Mouse (Mus musculus) midbrain, embryonic 15.5 days (tissue): ENCODE data around the gene Gm3183. TPM values are rescaled to one million over a fixed set of nuclear protein-coding genes. Genes with fewer than 3 reads are reported as not detected.
"Not testable (repeated sequence)": the region's sequence is repeated elsewhere in the genome, so short reads cannot be mapped to it uniquely, and the experiment has no call there.

Experiments
- ATAC-seq: fragments of 200-750 bp; cut with Nextera tagmentation; replicated peaks from 2 replicates; pipeline ENCODE4 v1.8.0; 2017; ENCODE audit warnings: moderate TSS enrichment
- H3K27ac ChIP-seq: fragments of 300-500 bp; sonication (generic); 2 replicates; pipeline ENCODE4 v1.5.1; 2015; ENCODE audit warnings: mild to moderate bottlenecking, inconsistent platforms
- H3K27me3 ChIP-seq: fragments of 300-500 bp; sonication (generic); replicated peaks from 2 replicates; pipeline ENCODE4 v1.6.1; 2015; ENCODE audit warnings: inconsistent platforms
- H3K36me3 ChIP-seq: fragments of 300-500 bp; sonication (generic); replicated peaks from 2 replicates; pipeline ENCODE4 v1.6.1; 2015; ENCODE audit warnings: inconsistent platforms
- H3K4me1 ChIP-seq: fragments of 300-500 bp; sonication (generic); 2 replicates; pipeline ENCODE4 v1.6.1; 2015; ENCODE audit warnings: inconsistent platforms
- H3K4me2 ChIP-seq: fragments of 300-500 bp; sonication (generic); 2 replicates; pipeline ENCODE4 v1.6.1; 2015; ENCODE audit warnings: inconsistent platforms, mild to moderate bottlenecking, moderate library complexity
- H3K4me3 ChIP-seq: fragments of 300-500 bp; sonication (generic); 2 replicates; pipeline ENCODE4 v1.5.1; 2015; ENCODE audit warnings: mild to moderate bottlenecking, inconsistent platforms
- H3K9ac ChIP-seq: fragments of 300-500 bp; sonication (generic); 2 replicates; pipeline ENCODE4 v1.6.1; 2015; ENCODE audit warnings: mild to moderate bottlenecking, inconsistent platforms
- H3K9me3 ChIP-seq: fragments of 300-500 bp; sonication (generic); 2 replicates; pipeline ENCODE4 v1.6.1; 2016; ENCODE audit warnings: inconsistent platforms
- WGBS: fragments of 180-500 bp; shearing (Covaris S2); methylation state at CpG from one replicate; pipeline ENCODE4 v1.1.7; 2015; ENCODE audit warnings: mixed read lengths; 5-methylcytosine and 5-hydroxymethylcytosine counted together
- polyA plus RNA-seq: library from polyadenylated mRNA; unstranded; fragments of >200 nt; fragmentation: Nextera tagmentation; extraction: Ambion mirVana; gene quantifications from 2 replicates; pipeline ENCODE4 v1.2.1, GENCODE M21; 2015

Gene Gm3183
- polyA plus RNA-seq, result not detected in 2 replicates

DNA sequence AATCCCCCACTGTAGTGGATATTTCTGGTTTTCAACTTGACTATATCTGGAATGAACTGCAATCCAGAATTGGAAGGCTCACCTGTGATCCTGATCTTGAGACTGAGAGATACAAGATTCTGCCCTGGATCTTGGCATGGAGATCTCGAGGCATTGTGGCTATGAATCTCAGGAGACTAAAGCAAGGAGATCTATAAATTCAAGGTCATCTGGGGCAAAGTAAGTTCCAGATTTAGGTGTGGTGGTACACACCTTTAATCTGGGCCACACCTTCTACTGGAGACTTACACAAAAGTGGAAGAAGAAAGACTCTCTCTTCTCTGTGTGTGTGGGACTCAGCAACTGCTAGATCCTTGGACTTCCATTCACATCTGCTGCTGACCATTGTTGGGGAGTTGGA is at the start of gene Gm3183:
TSS of gene Gm3183 (plus strand) at position 301 of the 400 bp plus-strand sequence.
- H3K9ac ChIP-seq, ATAC-seq, H3K4me1 ChIP-seq, H3K27ac ChIP-seq, H3K27me3 ChIP-seq, H3K4me3 ChIP-seq, H3K36me3 ChIP-seq, H3K4me2 ChIP-seq, H3K9me3 ChIP-seq: not testable (repeated sequence)
- no CpG with 5 or more reads among the region's 1 CpGs for WGBS

Other genes with a start within 250 kb of the Gm3183 start
- gene Gm3147, start 249.1 kb upstream of the Gm3183 start, polyA plus RNA-seq, result not detected in 2 replicates
- gene Gm6509, start 241.5 kb upstream of the Gm3183 start, polyA plus RNA-seq, result not detected in 2 replicates
- not detected in 2 replicates for gene Gm6205, start 217.1 kb upstream of the Gm3183 start, polyA plus RNA-seq
- not detected in 2 replicates for gene Gm6367, start 123.2 kb downstream of the Gm3183 start, polyA plus RNA-seq
- not detected in 2 replicates for gene Gm7942, start 241.5 kb downstream of the Gm3183 start, polyA plus RNA-seq